Mouse (Mus musculus) olfactory bulb, adult 2 months (tissue): ENCODE measurements at regions not wholly inside any gene's neighbourhood (a gene's known extent, or its start where the extent isn't known, plus 50 kb on each side); places are given as distances from the start of the nearest gene placed in this dataset.

Experiments used
- CTCF ChIP-seq: fragments of 200-500 bp; IDR thresholded peaks from 2 replicates; pipeline ENCODE4 v1.5.1; 2012; ENCODE audit warnings: low read depth, mild to moderate bottlenecking, low read length, moderate library complexity; ENCODE audit not compliant: insufficient read depth
- POLR2A ChIP-seq: fragments of 200-500 bp; IDR thresholded peaks from 2 replicates; pipeline ENCODE4 v1.6.1; 2012; ENCODE audit warnings: mild to moderate bottlenecking, low read depth, low read length, moderate library complexity; ENCODE audit not compliant: insufficient read depth

DNA sequence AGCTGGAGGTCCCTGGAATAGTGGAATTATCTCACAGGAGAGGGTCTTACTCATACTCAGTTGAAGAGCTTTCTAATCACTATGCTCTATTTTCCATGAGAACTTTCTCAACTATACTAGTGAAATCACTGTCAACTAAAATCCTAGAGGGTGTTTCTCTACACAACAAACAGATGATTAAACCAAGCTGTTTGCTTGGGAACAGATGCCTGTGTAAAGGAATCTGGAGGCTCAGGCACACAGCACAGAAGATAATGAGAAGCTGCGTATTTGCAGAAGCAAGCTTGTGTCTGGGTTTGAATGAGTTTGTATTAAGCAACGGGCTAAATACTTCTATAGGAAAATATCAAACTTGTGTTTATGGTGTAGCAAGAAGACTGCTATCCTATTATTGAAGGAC, 202.9 kb upstream of the Myo3a start:
- TF ChIP-seq CTCF: no peak
- TF ChIP-seq POLR2A: no peak
